Mouse (Mus musculus) megakaryocyte, embryonic 14.5 days (primary cell): ENCODE data around the gene Tbc1d20.

Experiments
- FLI1 ChIP-seq: IDR thresholded peaks from 2 replicates; pipeline ENCODE4 v1.6.1; 2012; ENCODE audit warnings: low read length, inconsistent platforms, mixed read lengths
- GATA1 ChIP-seq: IDR thresholded peaks from 3 replicates; pipeline ENCODE4 v1.6.1; 2012; ENCODE audit warnings: mixed read lengths, low read length, inconsistent platforms, borderline replicate concordance

GRCm38 (mm10) chr2:152250511-152250910, 43.1 kb upstream of the Tbc1d20 start:
- no peak for TF ChIP-seq GATA1
- TF ChIP-seq FLI1: no peak
